Mouse (Mus musculus) myocyte (in vitro differentiated cells): ENCODE results near the gene Rabep1. TPM values are rescaled to one million over a fixed set of nuclear protein-coding genes. Genes with fewer than 3 reads are reported as not detected.

Experiments used
- H3K27me3 ChIP-seq: one replicate; pipeline ENCODE4 v1.6.1; 2011; ENCODE audit not compliant: control insufficient read depth, insufficient read depth, insufficient read length
- H3K36me3 ChIP-seq: one replicate; pipeline ENCODE4 v1.6.1; 2011; ENCODE audit not compliant: control insufficient read depth, insufficient read depth
- H3K4me2 ChIP-seq: one replicate; pipeline ENCODE4 v1.6.1; 2011; ENCODE audit warnings: low read depth, control low read depth
- H3K4me3 ChIP-seq: one replicate; pipeline ENCODE4 v1.5.1; 2011; ENCODE audit warnings: mild to moderate bottlenecking, control low read depth, moderate library complexity
- H3K79me2 ChIP-seq: one replicate; pipeline ENCODE4 v1.6.1; 2011; ENCODE audit not compliant: control insufficient read depth, insufficient read depth
- H3ac ChIP-seq: one replicate; pipeline ENCODE4 v1.6.1; 2011; ENCODE audit not compliant: control insufficient read depth, insufficient read length
- CEBPB ChIP-seq: IDR thresholded peaks from 2 replicates; pipeline ENCODE4 v1.6.1; 2011; ENCODE audit warnings: mild to moderate bottlenecking, moderate library complexity; ENCODE audit not compliant: poor library complexity, insufficient read depth, severe bottlenecking
- E2F4 ChIP-seq: IDR thresholded peaks from one replicate; pipeline ENCODE4 v1.6.1; 2011; ENCODE audit warnings: mild to moderate bottlenecking, control low read depth, moderate library complexity; ENCODE audit not compliant: insufficient read depth
- MAX ChIP-seq: IDR thresholded peaks from one replicate; pipeline ENCODE4 v1.6.1; 2011; ENCODE audit warnings: low read depth, mild to moderate bottlenecking, control low read depth
- MYOD1 ChIP-seq, 3 experiments: IDR thresholded peaks; one replicate each; pipeline ENCODE4 v1.6.1; 2011; ENCODE audit warnings: control low read depth in 2 of 3, low read depth in 2 of 3, mild to moderate bottlenecking in 2 of 3, moderate library complexity in 1 of 3; ENCODE audit not compliant: insufficient read length in 2 of 3, control insufficient read depth in 1 of 3
- MYOG ChIP-seq, 3 experiments: IDR thresholded peaks; one replicate each; pipeline ENCODE4 v1.6.1; 2011; ENCODE audit warnings: control low read depth in 2 of 3, low read depth in 2 of 3, mild to moderate bottlenecking in 2 of 3; ENCODE audit not compliant: insufficient read length in 2 of 3, control insufficient read depth in 1 of 3, insufficient read depth in 1 of 3
- POLR2A ChIP-seq: IDR thresholded peaks from one replicate; pipeline ENCODE4 v1.6.1; 2011; ENCODE audit warnings: low read depth, mild to moderate bottlenecking, control low read depth, moderate library complexity; ENCODE audit not compliant: insufficient read length
- POLR2AphosphoS2 ChIP-seq: IDR thresholded peaks from one replicate; pipeline ENCODE4 v1.6.1; 2011; ENCODE audit warnings: low read depth, control low read depth; ENCODE audit not compliant: insufficient read length
- REST ChIP-seq: IDR thresholded peaks from one replicate; pipeline ENCODE4 v1.6.1; 2011; ENCODE audit warnings: mild to moderate bottlenecking, control low read depth, moderate library complexity; ENCODE audit not compliant: insufficient read depth, insufficient read length
- SRF ChIP-seq: IDR thresholded peaks from one replicate; pipeline ENCODE4 v1.6.1; 2011; ENCODE audit warnings: low read depth; ENCODE audit not compliant: control insufficient read depth, insufficient read length
- TCF12 ChIP-seq: IDR thresholded peaks from one replicate; pipeline ENCODE4 v1.6.1; 2011; ENCODE audit warnings: mild to moderate bottlenecking, control low read depth; ENCODE audit not compliant: poor library complexity, insufficient read depth, severe bottlenecking
- TCF3 ChIP-seq: IDR thresholded peaks from one replicate; pipeline ENCODE4 v1.6.1; 2011; ENCODE audit warnings: low read depth, control low read depth; ENCODE audit not compliant: insufficient read length
- USF1 ChIP-seq: IDR thresholded peaks from one replicate; pipeline ENCODE4 v1.6.1; 2011; ENCODE audit warnings: low read depth, mild to moderate bottlenecking, control low read depth, moderate library complexity
- polyA plus RNA-seq: library from polyadenylated mRNA; unstranded; fragments of >200 nt; fragmentation: generic; extraction: Trizol; gene quantifications from one replicate; pipeline ENCODE4 v1.2.1, GENCODE M21; 2012; ENCODE audit warnings: missing spikeins

Rabep1 gene
- 16.1 TPM for polyA plus RNA-seq

- peaks cover 48% of the 10 kb centered on the region for H3K79me2 ChIP-seq
- H3K36me3 ChIP-seq, result no peaks in the 10 kb centered on the region
- peak within 1 kb of the TSS; percentile 34 for H3K4me3 ChIP-seq
- no peaks in the 10 kb centered on the region for H3K27me3 ChIP-seq
- TF ChIP-seq REST, result peak; percentile 42
- no peak for TF ChIP-seq E2F4
- TF ChIP-seq SRF, result no peak
- peak; percentile 93 for TF ChIP-seq POLR2AphosphoS2
- TF ChIP-seq MAX, result no peak
- TF ChIP-seq USF1, result peak; percentile 97
- no peak for TF ChIP-seq TCF12
- peak; percentile 95 for TF ChIP-seq POLR2A
- no peak for TF ChIP-seq CEBPB
- peak in 1 of 3 experiments; percentile 19 for TF ChIP-seq MYOD1 (IDR thresholded peaks at IDR 0.05; ENCODE audit: control insufficient read depth in 1 of 3, insufficient read length in 2 of 3, low read depth in 2 of 3)
- no peak for TF ChIP-seq MYOG (IDR thresholded peaks at IDR 0.05; ENCODE audit: control insufficient read depth in 1 of 3, insufficient read depth in 1 of 3, insufficient read length in 2 of 3, low read depth in 2 of 3)
- TF ChIP-seq TCF3, result no peak
- H3ac ChIP-seq, result peak within 1 kb of the TSS; percentile 98
- H3K4me2 ChIP-seq, result peak within 1 kb of the TSS; percentile 80
Measured at GRCm38 (mm10) chr11:70844559-70845456, at the start of gene Rabep1. Rabep1 (plus strand) TSS chr11:70844778.

GRCm38 (mm10) chr11:70802208-70802864 is 42.2 kb upstream of the Rabep1 start:
- no peak for TF ChIP-seq MAX
- no peak for TF ChIP-seq TCF3
- no peak for TF ChIP-seq USF1
- no peak for TF ChIP-seq MYOG (IDR thresholded peaks at IDR 0.05; ENCODE audit: control insufficient read depth in 1 of 3, insufficient read depth in 1 of 3, insufficient read length in 2 of 3, low read depth in 2 of 3)
- TF ChIP-seq TCF12, result no peak
- TF ChIP-seq MYOD1 (IDR thresholded peaks at IDR 0.05; ENCODE audit: control insufficient read depth in 1 of 3, insufficient read length in 2 of 3, low read depth in 2 of 3), result no peak
- TF ChIP-seq E2F4, result no peak
- TF ChIP-seq REST, result no peak
- TF ChIP-seq POLR2A, result no peak
- TF ChIP-seq POLR2AphosphoS2, result no peak
- TF ChIP-seq SRF, result no peak
- TF ChIP-seq CEBPB, result no peak
- Histone ChIP-seq H3K36me3 (no peaks in the 10 kb centered on the region), H3K4me2 (no peak overlapping the region), H3K4me3 (no peak overlapping the region), H3K79me2 (no peaks in the 10 kb centered on the region), H3ac (no peak overlapping the region), H3K27me3 (no peaks in the 10 kb centered on the region)

GRCm38 (mm10) chr11:70802865-70803261 is 41.7 kb upstream of the Rabep1 start:
- no peaks in the 10 kb centered on the region for H3K27me3 ChIP-seq
- H3ac ChIP-seq, result no peak overlapping the region
- TF ChIP-seq POLR2A, result no peak
- TF ChIP-seq REST, result no peak
- no peak for TF ChIP-seq MYOD1 (IDR thresholded peaks at IDR 0.05; ENCODE audit: control insufficient read depth in 1 of 3, insufficient read length in 2 of 3, low read depth in 2 of 3)
- no peak for TF ChIP-seq TCF3
- TF ChIP-seq MYOG (IDR thresholded peaks at IDR 0.05; ENCODE audit: control insufficient read depth in 1 of 3, insufficient read depth in 1 of 3, insufficient read length in 2 of 3, low read depth in 2 of 3), result no peak
- TF ChIP-seq TCF12, result no peak
- TF ChIP-seq POLR2AphosphoS2, result no peak
- TF ChIP-seq E2F4, result no peak
- no peak for TF ChIP-seq SRF
- no peak for TF ChIP-seq USF1
- no peak for TF ChIP-seq MAX
- TF ChIP-seq CEBPB, result no peak
- H3K79me2 ChIP-seq, result no peaks in the 10 kb centered on the region
- H3K36me3 ChIP-seq, result no peaks in the 10 kb centered on the region
- H3K4me2 ChIP-seq, result no peak overlapping the region
- no peak overlapping the region for H3K4me3 ChIP-seq

- H3ac ChIP-seq, result no peak overlapping the region
- TF ChIP-seq E2F4 (no peak), CEBPB (no peak), TCF3 (no peak), USF1 (no peak)
Measured at GRCm38 (mm10) chr11:70803711-70804200, 40.8 kb upstream of the Rabep1 start.

GRCm38 (mm10) chr11:70804395-70804794 is 40.2 kb upstream of the Rabep1 start:
- TF ChIP-seq TCF12 (no peak), E2F4 (no peak)
- Histone ChIP-seq H3K27me3 (no peaks in the 10 kb centered on the region), H3K79me2 (no peaks in the 10 kb centered on the region), H3K4me3 (no peak overlapping the region), H3K4me2 (no peak overlapping the region), H3K36me3 (no peaks in the 10 kb centered on the region), H3ac (no peak overlapping the region)

More at GRCm38 (mm10) chr11:70803711-70804200, 40.8 kb upstream of the Rabep1 start:
- Histone ChIP-seq H3K36me3 (no peaks in the 10 kb centered on the region), H3K79me2 (no peaks in the 10 kb centered on the region), H3K27me3 (no peaks in the 10 kb centered on the region), H3K4me3 (no peak overlapping the region), H3K4me2 (no peak overlapping the region)
